Mouse (Mus musculus) thymus, postnatal 4 days (tissue): ENCODE data around the gene Pygb.

ENCODE experiments used
- DNase-seq: peaks from one replicate; pipeline ENCODE4 v3.0.0; 2021

Pygb gene

DNA sequence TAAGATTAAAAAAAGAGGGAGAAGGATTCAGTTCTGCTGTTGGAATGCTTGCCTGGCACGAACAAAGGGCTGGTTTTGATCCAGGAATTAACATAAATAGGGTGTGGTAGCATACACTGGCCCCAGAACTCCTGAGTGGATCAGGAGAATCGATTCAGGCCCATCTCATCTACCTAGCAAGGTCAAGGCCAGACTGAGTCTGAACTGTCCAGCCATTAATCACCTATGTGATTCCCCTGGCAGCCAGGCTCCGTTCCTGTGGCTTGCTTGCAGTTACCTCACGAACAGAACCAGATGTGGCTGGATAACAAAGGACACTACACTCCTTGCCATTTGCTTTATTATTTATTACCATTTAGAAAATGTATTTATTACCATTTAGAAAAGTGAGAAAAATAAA, 6.8 kb downstream of the Pygb start:
- DNase-seq: no peak

DNA sequence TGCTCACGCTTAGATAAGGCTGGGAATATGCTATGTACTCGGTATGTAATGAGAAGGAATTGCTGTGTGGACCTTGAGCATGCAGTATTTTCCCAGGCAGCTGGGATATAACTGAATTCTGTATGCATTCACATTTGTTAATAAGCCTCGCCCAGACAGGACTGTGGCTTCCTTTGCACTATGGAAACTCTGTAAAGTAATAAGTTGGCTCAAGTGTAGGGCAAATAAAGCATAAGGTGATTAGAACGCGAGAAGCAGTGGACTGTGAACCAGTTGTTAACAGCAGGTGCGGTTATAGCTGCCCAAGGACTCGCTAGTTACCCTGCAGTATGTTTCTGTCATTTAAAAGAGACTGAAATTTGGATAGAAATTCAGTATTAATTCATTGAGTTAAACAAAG, 11.5 kb downstream of the Pygb start:
- DNase-seq: no peak

DNA sequence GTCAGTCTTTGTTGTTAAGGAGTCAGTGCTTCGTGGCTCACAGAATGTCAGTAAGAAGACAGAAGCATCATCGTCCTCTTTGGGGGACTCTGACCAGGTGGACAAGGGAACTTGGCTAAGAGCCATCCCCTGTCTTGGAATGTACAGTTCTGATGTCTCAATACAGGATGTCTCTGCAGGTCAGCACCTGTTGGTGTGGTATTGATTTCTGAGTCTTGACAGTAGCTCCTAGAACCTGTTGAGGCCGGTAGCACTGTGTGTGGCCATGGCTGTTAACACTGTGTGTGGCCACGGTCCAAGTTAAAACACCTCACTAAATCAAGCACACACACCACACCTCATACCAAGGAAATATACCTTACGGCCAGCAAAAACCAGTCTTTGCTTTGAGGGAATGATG, 14.1 kb downstream of the Pygb start:
- DNase-seq: no peak

DNA sequence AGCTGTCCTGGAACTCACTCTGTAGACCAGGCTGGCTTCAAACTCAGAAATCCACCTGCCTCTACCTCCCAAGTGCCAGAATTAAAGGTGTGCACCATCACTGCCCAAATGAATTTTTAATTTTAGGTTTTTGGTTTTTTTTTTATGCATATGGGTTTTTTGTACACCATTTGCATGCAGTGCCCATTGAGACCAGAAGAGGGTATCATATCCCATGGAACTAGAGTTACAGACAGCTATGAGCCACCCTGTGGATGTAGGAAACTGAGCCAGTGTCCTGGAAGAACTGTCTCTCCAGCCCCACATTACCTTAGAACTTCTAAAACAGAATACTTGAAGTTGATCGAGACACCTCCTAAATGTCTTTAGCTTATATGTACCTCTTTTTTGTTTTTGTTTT, 16.5 kb downstream of the Pygb start:
- DNase-seq: peak; percentile 36

DNA sequence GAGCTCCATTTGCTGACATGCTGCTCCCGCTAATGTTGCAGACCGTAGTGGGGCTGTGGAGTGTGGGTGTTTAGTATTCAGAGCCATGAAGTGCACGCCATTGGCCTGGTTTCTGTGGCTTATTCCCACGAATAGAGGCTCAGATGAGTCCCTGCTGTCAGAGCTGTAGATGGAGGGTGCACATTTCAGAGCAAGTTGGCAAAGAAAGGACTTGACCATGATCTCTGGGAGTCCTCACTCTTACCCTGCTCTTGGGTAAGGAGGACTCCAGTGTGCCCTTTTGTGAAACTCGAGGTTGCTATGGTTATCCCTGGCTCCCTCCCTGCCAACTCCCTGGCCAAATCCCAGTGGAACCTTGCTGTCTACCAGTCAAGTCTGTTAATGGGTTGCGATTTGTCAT, 21.8 kb downstream of the Pygb start:
- DNase-seq: no peak

DNA sequence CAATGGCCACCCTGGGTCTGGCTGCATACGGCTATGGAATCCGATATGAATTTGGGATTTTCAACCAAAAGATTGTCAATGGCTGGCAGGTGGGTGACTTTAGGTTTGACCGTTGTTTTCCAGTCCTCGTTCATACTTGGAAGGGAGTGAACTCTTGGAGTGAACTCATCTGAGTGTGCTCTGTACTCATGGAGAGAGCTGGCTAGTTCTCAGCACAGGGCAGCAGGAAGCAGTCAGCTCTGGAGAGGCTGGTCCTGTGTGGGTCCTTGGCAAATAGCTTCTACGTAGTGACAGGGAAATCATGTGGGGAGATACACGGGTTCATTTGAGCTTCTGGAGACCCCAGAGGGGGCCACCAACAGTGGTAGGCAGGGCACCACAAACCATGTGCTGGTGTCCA, 22.3 kb downstream of the Pygb start:
- no peak for DNase-seq

DNA sequence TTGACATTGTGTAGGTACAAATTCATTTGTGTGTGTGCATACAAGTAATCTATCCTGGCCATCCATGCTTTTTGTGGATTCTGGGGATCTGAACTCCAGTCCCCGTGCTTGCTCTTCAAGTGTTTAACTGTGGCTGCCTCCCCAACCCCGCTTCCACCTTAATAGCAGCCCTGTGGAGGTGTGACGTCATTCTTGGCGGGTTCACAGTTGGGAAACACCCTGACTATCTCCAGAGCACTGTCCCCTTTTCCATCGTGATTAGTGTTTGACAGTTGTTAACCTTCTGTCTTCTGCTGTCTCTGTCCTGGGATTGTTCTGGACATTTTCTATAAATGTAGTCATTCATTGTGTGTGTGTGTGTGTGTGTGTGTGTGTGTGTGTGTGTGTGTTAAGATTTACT, 24.1 kb downstream of the Pygb start:
- DNase-seq: no peak

DNA sequence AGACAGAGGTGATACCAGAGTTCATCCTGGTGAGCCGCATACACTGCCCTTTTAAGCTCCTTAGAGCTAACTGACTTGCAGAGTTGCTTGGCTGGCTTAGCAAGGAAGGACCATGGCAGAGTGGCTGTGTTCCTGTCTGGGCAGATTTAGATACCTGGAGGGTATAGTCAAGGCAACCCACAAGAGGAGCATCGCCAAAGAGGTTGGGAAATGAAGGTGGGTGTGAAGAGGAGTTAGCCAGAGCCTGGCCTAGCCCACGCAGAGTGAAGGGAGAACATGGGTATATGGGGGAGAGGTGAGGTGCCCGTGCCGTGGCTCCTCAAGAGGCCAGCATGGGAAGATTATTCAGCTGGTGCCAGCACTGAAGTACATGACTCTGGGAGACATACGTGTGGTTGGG, 26.3 kb downstream of the Pygb start:
- DNase-seq: no peak

DNA sequence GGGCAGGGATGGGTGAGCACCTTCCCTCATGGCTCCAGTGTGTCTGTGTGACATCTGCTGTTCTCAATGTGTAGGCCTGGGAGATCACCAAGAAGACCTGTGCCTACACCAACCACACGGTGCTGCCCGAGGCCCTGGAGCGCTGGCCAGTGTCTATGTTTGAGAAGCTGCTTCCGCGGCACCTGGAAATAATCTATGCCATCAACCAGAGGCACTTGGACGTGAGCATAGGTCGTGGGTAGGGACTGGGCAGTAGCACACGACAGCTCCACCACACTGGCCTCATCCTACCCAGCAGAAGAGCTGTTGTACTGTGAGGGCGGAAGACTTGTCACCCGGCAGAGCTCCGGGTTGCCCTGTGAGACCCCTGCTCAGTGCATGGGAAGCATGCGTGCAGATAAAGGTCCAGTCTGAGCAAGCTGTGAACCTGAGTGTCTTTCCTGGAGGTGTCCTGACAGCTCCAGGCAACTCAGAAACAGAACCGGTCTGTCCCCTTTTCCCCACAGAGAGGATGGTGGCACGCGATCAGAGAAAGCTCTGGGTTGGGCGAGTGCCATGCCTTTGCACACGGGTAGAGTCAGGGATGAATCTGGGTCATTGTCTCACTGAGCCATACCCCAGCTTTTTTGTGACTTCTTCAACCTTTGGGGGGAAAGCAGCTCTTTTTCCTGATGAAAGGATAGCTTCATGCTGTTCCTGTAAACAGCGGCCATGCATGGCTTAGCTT, 30.3 kb downstream of the Pygb start:
- no peak for DNase-seq

DNA sequence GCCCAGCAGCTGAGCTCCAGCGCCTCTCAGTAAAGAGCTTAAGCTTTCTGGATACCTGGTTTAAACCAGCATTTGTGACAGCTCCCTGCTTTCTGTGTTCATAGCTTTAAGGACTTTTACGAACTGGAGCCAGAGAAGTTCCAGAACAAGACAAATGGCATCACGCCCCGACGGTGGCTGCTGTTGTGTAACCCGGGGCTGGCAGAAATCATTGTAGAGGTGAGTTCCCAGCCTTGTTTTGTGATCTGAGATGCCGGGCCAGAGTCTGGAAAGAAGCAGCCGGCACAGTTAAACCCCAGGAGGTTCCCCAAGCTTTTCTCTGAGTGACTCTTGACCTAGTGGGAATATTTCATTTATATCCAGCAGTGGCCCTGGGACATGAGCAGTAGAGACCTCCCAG, 32.2 kb downstream of the Pygb start:
- DNase-seq: no peak

DNA sequence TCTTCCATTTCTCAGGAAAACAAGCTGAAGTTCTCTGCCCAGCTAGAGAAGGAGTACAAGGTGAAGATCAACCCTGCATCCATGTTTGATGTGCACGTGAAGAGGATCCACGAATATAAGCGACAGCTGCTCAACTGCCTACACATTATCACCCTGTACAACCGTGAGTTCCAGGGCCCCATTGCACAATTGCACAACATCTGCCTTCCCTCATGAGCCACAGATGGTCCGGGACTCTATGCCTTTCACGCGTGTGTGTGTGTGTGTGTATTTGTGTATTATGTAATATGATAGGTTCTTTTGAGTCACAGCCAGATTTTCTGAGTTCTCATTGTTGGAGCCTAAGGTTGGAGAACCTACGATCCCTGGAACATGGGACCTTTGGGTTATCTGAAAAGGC, 34.2 kb downstream of the Pygb start:
- no peak for DNase-seq

DNA sequence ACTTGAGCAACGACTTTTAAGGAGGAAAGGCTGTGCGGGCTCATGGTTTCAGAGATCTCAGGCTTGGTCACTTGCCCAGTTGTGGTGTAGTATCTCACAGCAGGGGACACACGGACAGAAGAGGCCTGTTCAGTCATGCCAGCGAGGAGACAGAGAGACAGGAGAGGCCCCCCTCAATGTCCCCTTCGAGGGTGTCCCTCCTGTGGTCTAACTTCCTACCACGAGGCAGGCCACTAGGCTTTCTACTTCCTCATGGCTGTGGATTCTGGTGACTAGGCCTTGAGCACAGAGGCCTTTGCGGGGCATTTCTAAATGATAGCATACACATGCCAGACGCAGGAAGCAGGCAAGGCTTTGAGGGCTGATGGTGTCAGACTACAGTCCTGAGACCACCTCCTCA, 36.5 kb downstream of the Pygb start:
- DNase-seq: no peak

DNA sequence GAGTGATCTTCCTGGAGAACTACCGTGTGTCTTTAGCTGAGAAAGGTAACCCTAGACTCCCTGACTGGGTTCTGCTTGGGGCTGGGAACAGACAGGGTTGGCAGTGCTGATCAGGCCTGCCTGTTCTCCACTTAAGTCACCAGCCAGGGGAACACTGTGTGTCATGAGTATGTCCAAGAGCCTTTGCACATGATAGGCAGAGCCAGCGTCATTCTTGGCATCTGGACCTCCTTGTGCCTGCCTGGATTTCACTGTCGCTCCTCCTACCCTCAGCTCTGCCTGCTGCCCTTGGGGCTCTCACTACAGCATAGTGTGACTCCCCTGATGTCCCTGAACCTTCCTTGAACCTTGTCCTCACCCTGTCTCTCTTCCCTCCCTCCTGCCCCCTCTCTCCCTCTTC, 39.9 kb downstream of the Pygb start:
- no peak for DNase-seq

DNA sequence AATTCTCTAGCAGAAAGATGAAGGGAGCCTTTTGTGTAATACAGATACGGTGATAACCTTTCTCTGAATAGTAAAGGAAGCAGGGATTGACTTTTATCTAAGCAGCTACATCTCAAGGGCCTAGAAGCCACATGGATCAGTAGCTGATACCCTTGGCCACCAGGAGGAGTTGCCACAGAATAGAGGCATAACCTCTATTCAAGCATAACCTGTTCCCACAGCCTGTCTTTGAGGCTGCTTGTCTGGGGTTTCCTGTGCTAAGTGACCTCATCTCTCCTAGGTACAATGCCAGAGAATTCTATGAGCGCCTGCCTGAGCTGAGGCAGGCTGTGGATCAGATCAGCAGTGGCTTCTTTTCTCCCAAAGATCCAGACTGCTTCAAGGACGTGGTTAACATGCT, 41.6 kb downstream of the Pygb start:
- no peak for DNase-seq

DNA sequence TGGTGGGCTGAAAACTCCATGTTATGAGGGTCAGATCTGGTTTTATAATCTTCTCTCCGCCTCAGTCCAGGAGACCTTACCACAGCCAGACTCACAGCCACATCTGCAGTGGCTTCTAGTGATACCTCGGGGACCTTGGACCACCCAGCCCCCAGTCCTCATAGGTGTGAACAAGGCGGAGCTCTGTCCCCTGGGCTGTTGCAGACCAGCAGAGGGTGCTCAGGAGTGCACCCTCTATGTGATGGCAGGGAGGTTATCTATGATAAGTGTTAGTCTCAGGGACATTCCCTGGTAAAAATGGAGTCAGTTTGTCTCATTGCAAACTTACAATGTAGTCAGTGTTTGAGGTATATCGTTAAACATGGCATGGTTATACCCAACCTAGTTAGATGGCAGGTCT, 42.1 kb downstream of the Pygb start:
- no peak for DNase-seq

DNA sequence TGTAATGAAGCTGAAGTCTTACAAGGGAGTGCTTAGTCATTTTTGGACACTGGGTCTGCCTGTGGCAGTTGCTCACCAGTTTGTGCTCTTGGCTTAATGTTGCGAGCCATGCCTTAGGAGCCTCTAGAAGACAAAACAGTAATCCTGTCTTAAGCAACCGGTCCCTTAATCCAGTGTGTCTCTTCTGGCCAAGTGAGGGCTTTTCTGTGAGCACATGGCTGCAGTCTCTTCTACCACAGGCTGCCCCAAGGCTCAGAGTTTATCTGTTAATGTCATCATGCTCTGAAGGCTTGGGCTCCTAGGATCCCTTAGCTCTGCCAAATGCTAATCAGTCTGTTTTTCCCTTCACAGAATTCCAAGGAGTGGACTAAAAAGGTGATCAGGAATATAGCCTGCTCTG, 43.5 kb downstream of the Pygb start:
- DNase-seq: no peak

DNA sequence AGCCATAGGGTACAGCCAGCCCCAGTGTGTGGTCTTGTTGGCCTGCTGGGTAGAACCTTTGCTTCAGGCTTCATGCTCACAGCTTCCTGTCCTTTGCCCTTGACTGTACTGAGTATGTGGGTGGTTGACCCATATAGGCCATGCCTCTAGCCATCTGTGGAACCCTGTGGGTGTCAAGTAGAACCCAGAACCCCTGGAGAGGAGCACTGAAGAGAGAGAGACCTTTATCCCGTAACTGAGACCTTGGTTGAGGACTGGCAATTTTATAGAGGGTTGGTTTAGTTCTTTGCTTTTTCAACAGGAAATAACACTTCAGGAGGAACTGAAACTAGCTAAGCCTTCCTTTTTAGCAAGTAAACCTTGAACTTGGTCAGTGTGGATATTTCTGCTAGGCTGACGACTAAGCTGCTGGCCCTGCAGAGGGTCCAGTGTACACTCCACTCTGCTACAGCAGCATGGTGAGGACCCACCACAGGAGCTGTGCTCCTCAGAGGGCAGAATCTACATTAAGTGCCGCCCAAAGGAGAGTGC, 44.4 kb downstream of the Pygb start:
- no peak for DNase-seq

DNA sequence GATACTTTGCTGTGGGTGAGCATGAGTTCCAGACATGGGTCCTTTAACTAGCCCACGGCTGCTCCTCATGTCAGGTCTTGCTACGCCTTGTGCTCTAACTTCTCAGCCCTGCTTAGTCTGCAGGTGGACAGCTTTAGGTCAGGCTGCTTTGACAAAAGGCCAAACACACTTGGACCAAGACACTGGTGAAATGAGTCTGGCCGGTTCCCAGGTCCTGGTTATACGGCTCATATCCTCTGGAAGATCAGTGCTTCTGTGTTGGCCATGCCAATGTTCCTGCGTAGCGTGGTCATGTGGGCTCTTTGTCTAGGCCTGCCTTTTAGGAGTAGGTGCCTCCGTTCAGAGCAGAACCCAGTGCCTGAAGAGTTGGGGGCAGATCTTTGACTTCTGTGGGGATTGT, 45.5 kb downstream of the Pygb start:
- no peak for DNase-seq

DNA sequence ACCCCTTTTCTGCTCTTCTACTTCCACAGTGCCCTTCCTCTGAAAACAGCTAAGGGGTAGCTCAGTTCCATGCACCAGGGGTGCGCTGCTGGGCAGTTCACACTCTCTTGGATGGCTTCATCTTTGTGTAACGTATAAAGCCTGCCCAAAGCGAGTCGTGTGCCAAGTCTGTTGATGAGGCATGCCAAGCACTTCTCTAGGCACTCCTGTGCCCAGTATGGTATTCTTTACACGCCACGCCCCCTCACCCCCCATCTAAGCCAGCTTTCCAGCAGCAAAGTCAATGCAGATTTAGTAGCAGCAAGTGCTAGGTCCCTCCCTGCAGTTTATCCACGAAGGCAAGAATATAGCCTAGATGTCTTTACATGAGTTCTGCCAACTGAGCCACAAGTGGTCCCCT, 48.1 kb downstream of the Pygb start:
- DNase-seq: no peak

DNA sequence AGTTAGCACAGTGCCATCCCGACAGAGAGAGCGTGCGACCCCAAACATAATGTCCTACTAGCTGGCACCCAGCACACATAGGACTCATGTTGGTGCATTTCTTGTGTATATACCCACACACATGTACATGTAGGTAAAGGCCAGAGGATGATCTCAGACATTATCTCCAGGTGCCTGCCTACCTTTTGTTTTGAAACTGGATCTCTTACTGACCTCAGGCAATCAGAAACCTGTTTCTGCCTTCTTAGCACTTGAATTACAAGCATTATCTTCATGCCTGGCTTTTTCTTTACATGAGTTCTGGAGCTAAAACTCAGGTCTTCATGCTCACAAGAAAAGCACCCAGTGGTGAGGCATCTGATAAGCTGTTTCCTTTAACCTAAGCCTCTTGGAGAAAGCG, 49.4 kb downstream of the Pygb start:
- DNase-seq: no peak

DNA sequence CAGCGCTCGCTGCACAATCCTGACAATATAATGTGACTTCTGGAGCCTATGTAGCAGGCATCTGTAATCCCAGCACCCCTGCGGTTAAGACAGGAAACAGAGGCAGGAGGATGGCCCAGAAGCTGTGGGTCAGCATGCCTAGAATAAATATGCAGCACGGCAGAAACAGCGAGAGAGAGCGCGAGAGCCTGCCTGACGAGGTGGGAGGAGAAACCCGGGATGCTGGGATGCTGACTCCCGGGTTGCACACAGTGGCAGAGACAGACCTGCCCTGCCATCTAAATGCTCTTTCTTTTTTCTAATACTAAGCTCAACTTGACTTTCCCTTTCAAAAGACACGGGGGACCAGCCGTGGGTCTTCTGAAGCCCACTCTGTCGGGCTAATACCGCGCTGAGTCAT, 50.4 kb downstream of the Pygb start:
- DNase-seq: no peak

DNA sequence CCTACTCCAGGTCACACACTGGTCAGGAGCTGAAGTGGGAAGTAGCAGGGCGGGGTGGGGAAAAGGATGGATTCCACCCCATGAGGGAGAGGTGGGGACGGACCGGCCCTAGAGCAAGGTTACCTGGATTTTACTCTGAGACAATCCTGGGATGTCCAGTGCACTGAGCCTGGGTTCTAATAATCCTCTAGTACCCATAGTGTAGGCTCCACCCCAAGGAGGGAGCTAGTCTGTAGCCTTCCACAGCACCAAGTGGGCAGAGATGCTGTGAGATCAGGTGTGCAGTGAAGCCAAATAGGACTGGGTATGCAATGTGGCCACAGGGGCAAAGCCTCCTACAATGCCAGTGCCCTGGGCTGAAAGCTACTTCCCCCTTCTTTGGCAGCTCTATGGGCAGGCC, 51.2 kb downstream of the Pygb start:
- no peak for DNase-seq

DNA sequence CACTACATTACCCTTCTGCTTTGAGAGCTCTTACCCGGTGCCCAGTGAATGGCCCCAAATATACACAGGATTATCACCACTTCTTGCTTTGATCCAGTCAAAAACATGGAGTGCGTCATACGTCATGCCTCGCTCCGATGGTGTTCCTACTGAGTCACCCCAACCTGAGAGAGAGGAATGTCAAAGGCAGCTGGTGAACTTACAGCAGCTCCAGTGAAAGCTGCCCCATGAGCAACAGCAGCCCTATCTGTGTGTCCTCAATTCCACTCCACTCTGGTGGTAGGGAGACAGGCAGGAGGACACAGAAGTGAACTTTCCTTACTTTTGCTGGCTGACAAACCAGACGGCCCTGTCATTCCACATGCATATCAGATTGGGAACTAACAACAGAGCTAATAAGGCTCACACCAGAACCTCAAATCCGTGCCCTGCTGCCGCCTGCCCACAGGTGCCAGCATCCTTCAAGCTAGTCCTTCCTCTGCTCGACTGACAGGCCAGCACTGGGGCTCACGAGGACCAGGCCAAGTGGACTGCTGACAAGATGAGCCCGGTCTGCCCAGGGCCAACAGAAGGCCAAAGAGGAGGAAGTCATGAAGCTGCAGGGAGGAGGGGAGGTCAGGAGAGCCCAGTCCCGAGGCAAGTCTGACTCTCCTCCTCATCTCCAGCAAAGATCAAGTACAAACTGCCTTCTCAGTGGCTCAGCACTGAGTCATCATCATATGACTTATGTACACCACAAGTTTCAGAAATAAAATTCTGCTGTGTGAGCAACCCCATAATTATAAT, 53.3 kb downstream of the Pygb start:
- no peak for DNase-seq

DNA sequence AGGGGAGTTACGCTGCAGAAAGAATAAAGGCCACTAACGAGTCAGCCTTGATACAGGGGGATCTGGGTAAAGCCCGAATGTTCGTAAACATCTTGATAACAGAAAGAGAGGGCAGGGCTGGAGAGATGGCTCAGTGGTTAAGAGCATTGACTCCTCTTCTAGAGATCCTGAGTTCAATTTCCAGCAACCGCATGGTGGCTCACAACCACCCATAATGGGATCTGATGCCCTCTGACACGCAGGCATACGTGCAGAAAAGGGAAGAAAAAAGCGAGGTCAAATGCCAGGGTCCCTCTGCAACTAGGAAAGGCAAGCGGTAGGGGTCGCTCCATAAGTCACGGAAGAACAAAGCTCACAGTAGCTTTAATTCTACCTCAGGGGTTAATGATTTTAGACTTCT, 54.6 kb downstream of the Pygb start:
- DNase-seq: no peak

DNA sequence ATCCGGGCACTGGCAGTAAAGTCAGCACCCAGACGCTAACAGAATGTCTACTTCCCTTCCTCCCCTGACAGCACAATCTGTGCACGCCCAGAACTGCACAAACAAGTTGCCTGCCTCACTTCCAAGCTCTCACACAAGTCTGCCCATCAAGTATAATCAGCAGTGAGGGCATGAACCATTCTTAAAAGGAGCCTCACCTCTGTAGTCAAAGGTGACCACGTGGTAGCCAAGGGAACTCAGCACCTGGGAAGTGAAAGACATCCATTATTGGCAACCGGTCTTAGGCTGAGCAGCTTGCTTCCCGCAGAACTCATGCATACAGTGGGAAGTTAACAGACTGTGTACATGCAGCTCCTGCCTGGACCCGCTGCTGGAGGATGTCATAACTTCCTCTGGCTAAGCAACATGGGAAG, 55.5 kb downstream of the Pygb start:
- DNase-seq: peak; percentile 5
